Mouse (Mus musculus): ENCODE results near the gene Arrdc5. TPM values are rescaled to one million over a fixed set of nuclear protein-coding genes. Genes with fewer than 3 reads are reported as not detected.

Gene Arrdc5
- polyA plus RNA-seq, 1 experiment from 2014 or later, result not detected

DNA sequence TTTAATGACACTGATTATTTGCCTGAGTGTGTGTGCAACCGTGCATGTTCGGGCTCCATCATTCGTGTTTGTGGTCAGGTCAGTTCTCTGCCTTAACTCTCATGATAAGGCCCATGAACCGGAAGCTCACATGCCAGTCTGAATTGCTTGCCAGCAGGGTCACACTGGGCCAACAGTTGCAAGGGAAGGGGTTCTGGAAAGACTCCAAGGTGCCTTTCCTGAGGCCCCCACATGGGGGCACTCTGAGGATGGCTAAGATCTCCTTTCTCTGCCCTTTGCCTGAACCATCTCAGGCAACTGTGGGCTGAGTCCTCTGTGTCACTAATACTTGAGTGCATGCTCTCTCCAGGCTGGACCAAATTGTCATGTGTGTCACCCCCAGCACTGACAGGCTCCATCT is 37.1 kb upstream of the Arrdc5 start:
- peak; percentile 71 for DNase-seq
- no peaks in the 10 kb centered on the region for H3K27me3 ChIP-seq (ENCODE audit: insufficient read depth, low read length)
- no peak overlapping the region for H3K4me2 ChIP-seq
- no peaks in the 10 kb centered on the region for H3K9me3 ChIP-seq (ENCODE audit: low read depth, low read length)
- WGBS, result 38% methylated on average over 4 of the region's 4 CpGs
- 0 out of 2 replicates have a peak, but pooled peaks cover 3% of the 10 kb centered on the region for H3K36me3 ChIP-seq (ENCODE audit: insufficient read depth)
- peak; percentile 62 for TF ChIP-seq CTCF (IDR thresholded peaks at IDR 0.05; ENCODE audit: low read depth)
- ATAC-seq (ENCODE audit: insufficient read depth), result peak; percentile 38; the same call in 1 of the 2 replicates
- H3K4me3 ChIP-seq (ENCODE audit: low read depth, low read length), result no peak overlapping the region
- H3K27ac ChIP-seq (ENCODE audit: low read depth), result no peak overlapping the region
- no peak overlapping the region for H3K9ac ChIP-seq
- H3K4me1 ChIP-seq (ENCODE audit: insufficient read depth), result no peaks in the 10 kb centered on the region

DNA sequence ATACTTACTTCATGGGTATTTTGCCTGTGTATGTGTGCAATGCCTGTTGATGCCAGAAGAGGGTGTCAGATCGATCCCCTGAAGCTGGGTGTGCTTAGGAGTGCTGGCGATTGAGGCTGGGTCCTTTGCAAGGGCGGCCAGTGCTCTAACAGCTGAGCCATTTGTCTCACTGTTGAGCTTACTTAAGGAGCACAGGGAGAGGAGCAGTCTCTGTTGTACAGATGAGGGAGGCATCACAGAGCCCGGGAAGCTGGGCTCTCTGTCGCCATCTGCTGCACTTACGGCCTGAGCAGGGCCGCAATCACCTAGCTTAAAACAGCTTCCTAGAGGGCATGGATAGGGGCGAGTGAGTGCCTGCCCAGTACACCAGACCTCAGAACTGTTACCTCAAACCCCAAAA is 32.9 kb upstream of the Arrdc5 start:
- Histone ChIP-seq H3K4me2 (no peak overlapping the region), H3K9ac (no peak overlapping the region), H3K9me3 (ENCODE audit: low read depth, low read length) (no peaks in the 10 kb centered on the region), H3K36me3 (ENCODE audit: insufficient read depth) (0 out of 2 replicates have a peak, but pooled peaks cover 3% of the 10 kb centered on the region), H3K4me1 (ENCODE audit: insufficient read depth) (no peaks in the 10 kb centered on the region), H3K27ac (ENCODE audit: low read depth) (no peak overlapping the region), H3K27me3 (ENCODE audit: insufficient read depth, low read length) (no peaks in the 10 kb centered on the region), H3K4me3 (ENCODE audit: low read depth, low read length) (no peak overlapping the region)
- ATAC-seq (ENCODE audit: insufficient read depth), result no peak
- DNase-seq, result peak; percentile 24
- WGBS, result 43% methylated on average over 8 of the region's 8 CpGs
- peak; percentile 55 for TF ChIP-seq CTCF (IDR thresholded peaks at IDR 0.05; ENCODE audit: low read depth)

DNA sequence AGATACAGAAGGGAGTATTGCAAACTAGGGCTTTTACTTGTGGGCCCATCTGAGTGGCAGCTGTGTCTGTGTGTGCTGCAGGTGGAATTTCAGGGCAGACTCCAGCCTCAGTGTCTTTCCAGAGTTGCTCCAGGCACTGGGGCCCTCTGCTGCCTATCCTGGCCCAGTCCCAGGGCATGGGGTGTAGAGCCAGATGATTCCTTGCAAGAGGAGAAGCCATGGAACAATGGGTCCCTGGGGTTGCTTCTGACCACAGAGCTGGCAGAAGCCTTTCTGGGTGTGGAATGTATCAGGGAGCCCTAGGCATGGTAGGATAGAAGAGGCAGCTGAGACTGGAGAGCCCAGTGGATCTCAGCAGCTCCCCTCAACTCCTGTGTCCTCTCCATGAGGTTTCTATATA is 31.2 kb upstream of the Arrdc5 start:
- Histone ChIP-seq H3K9ac (no peak overlapping the region; the same call in 1 of the 2 replicates), H3K9me3 (ENCODE audit: low read depth, low read length) (no peaks in the 10 kb centered on the region), H3K27ac (ENCODE audit: low read depth) (no peak overlapping the region), H3K4me1 (ENCODE audit: insufficient read depth) (no peaks in the 10 kb centered on the region; the same call in 1 of the 2 replicates), H3K27me3 (ENCODE audit: insufficient read depth, low read length) (no peaks in the 10 kb centered on the region), H3K36me3 (ENCODE audit: insufficient read depth) (0 out of 2 replicates have a peak, but pooled peaks cover 3% of the 10 kb centered on the region), H3K4me3 (ENCODE audit: low read depth, low read length) (no peak overlapping the region), H3K4me2 (no peak overlapping the region)
- TF ChIP-seq CTCF (IDR thresholded peaks at IDR 0.05; ENCODE audit: low read depth), result no peak
- ATAC-seq (ENCODE audit: insufficient read depth) (no peak), DNase-seq (no peak)

DNA sequence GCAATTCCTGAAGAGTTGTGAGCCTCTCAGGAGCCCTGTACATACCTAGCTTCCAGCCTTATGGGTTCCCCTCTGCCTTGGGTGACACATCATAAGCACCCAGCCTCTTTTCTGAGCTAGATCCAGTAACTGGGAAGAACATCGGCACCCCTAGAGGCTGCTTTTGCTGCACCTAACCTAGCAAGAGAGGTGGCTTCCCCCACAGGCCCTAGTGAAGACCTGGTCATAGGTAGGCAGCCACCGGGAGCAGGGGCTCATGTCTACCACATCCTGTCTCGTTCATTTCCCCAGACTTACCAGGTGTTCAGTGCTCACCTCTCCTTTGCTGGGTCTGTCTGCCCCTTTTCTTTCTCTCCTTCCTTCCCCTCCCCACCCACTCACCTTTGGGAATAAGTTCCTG is 30.3 kb upstream of the Arrdc5 start:
- DNase-seq, result no peak
- Histone ChIP-seq H3K4me3 (ENCODE audit: low read depth, low read length) (no peak overlapping the region), H3K27ac (ENCODE audit: low read depth) (no peak overlapping the region), H3K4me2 (no peak overlapping the region), H3K36me3 (ENCODE audit: insufficient read depth) (0 out of 2 replicates have a peak, but pooled peaks cover 3% of the 10 kb centered on the region), H3K4me1 (ENCODE audit: insufficient read depth) (no peaks in the 10 kb centered on the region; the same call in 1 of the 2 replicates), H3K27me3 (ENCODE audit: insufficient read depth, low read length) (no peaks in the 10 kb centered on the region), H3K9me3 (ENCODE audit: low read depth, low read length) (no peaks in the 10 kb centered on the region), H3K9ac (no peak overlapping the region)
- no peak for TF ChIP-seq CTCF (IDR thresholded peaks at IDR 0.05; ENCODE audit: low read depth)
- no peak for ATAC-seq (ENCODE audit: insufficient read depth)
- WGBS, result 68% methylated on average over 3 of the region's 3 CpGs

DNA sequence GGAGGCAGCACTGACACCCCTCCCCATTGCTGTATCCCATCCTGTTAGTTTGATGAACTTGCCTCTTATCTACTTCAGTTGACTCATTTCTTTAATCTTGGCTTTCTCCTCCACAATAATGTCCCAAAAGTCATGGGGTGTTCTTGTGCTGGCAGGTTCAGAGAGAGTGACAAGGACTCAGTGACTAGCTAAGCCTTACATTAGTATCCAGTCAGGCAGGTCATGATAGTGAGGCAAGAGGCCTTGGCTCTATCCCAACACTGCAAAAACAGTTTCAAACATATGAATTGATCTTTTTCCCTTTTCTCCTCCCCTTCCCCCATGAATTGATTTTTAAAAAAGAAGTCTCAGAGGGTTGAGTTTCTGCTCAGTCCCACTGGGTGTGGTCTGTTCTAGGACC is 29.2 kb upstream of the Arrdc5 start:
- H3K27ac ChIP-seq (ENCODE audit: low read depth), result no peak overlapping the region
- DNase-seq (no peak), ATAC-seq (ENCODE audit: insufficient read depth) (no peak)
- H3K4me3 ChIP-seq (ENCODE audit: low read depth, low read length), result no peak overlapping the region
- no peaks in the 10 kb centered on the region for H3K27me3 ChIP-seq (ENCODE audit: insufficient read depth, low read length)
- no peak for TF ChIP-seq CTCF (IDR thresholded peaks at IDR 0.05; ENCODE audit: low read depth)
- H3K9me3 ChIP-seq (ENCODE audit: low read depth, low read length), result no peaks in the 10 kb centered on the region
- peaks cover 5% of the 10 kb centered on the region for H3K36me3 ChIP-seq (ENCODE audit: insufficient read depth)
- H3K9ac ChIP-seq, result no peak overlapping the region
- no peaks in the 10 kb centered on the region; the same call in 1 of the 2 replicates for H3K4me1 ChIP-seq (ENCODE audit: insufficient read depth)
- no peak overlapping the region for H3K4me2 ChIP-seq

DNA sequence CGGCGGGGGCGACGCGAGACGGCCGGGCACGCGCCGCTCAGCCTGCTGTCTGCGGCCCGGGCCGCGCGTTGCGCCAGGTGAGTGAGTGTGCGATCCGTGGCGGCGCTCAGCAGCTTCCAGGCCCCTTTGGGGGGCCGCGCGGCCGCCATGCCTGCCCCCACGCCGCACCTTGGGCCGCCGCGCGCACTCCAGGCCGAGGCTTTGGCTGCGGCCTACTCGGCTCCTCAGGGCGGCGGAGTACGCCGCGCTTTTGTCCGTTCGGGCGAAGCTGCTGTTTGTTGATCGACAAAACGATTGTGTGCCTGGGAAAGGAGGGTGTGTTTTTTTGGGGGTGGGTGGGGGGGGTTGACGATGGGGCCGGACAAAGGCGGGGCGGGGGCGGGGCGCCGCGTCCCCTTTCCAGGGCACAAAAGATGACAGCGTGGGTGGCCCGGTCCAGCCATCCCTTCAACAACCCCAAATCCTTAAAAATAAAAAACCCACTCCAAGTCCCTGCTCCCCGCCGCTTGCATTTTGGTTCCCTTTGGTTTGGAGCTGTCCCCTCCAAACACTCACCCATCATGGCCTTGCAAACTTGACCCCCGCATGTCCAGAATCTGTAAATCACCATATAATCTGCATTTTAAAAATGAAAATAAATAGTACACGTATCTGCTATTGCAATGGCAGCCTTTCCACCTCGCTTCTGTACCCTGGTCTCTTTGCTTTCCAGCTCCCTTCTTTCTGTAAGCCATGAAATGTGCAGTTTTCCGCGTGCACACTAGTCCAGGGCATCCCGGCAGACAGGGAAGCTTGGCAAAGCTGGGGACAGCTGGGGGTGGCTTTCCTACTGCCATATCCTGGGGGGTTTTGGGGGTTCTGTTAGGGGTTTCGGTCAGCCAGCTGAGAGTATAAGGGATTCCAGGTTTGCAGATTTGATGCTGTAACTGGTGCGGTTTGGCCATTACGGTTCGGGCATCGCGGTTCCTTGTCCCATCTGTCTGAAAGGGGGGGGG is 26.4 kb upstream of the Arrdc5 start:
- no peaks in the 10 kb centered on the region; the same call in 1 of the 2 replicates for H3K4me1 ChIP-seq (ENCODE audit: insufficient read depth)
- no peaks in the 10 kb centered on the region for H3K27me3 ChIP-seq (ENCODE audit: insufficient read depth, low read length)
- H3K4me2 ChIP-seq, result peak overlapping the region; percentile 98
- no peaks in the 10 kb centered on the region for H3K9me3 ChIP-seq (ENCODE audit: low read depth, low read length)
- H3K4me3 ChIP-seq (ENCODE audit: low read depth, low read length), result peak overlapping the region; percentile 89
- peak overlapping the region; percentile 89 for H3K9ac ChIP-seq
- DNase-seq (peak; percentile 55), ATAC-seq (ENCODE audit: insufficient read depth) (peak; percentile 54)
- peak overlapping the region; percentile 96 for H3K27ac ChIP-seq (ENCODE audit: low read depth)
- WGBS, result 2% methylated on average over 65 of the region's 67 CpGs
- H3K36me3 ChIP-seq (ENCODE audit: insufficient read depth), result peaks cover 27% of the 10 kb centered on the region
- TF ChIP-seq CTCF (IDR thresholded peaks at IDR 0.05; ENCODE audit: low read depth), result no peak

DNA sequence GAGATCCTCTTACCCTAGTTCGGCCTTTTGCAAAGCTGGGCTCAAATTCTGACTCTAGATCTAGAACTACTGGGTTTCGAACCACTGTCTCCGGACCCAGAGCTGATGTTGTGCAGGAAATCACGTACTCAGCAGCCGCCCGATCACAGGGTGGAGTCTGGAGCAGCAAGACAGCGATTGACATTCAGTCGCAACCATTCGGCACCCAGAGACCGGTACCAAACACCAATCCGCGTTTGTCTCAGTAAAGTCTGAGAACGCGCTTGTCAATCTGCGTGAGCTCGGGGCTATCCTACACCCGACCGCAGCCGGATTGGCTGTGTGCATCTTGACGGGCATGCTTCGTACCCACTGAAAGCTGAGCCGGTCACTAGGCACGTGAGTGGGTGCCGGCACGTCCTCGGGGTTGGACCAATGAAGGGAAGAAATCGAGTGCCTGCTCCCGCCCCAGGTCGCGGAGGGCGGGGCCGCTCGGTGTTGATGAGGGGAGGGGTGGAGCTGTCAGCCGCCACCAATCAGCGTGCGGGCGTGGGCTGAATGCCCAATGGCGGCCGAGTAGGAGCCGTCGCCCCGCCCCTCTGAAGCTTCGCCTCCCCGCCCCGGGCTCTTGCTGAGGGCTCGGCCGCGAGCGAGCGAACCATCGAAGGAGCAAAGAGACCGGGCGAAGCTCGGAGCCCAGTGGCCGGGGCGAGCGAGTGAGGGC is 25.5 kb upstream of the Arrdc5 start, which contains the start of gene Kdm4b:
Gene Kdm4b, plus strand, starts transcription at position 613 of the 703 bp plus-strand sequence.
- Histone ChIP-seq H3K9me3 (ENCODE audit: low read depth, low read length) (no peaks in the 10 kb centered on the region), H3K9ac (peak within 1 kb of the TSS; percentile 89), H3K4me2 (peak within 1 kb of the TSS; percentile 98), H3K36me3 (ENCODE audit: insufficient read depth) (peaks cover 36% of the 10 kb centered on the region), H3K4me1 (ENCODE audit: insufficient read depth) (no peaks in the 10 kb centered on the region; the same call in 1 of the 2 replicates), H3K4me3 (ENCODE audit: low read depth, low read length) (peak within 1 kb of the TSS; percentile 89), H3K27ac (ENCODE audit: low read depth) (peak within 1 kb of the TSS; percentile 96), H3K27me3 (ENCODE audit: insufficient read depth, low read length) (no peaks in the 10 kb centered on the region)
- under 1% methylated on average over 57 of the region's 57 CpGs for WGBS
- peak; percentile 99 for DNase-seq
- ATAC-seq (ENCODE audit: insufficient read depth), result peak; percentile 100
- no peak for TF ChIP-seq CTCF (IDR thresholded peaks at IDR 0.05; ENCODE audit: low read depth)

Data from lung, embryonic 14.5 days (tissue).